Mouse (Mus musculus) stomach, embryonic 15.5 days (tissue): ENCODE results near the gene 2900011O08Rik. TPM values are rescaled to one million over a fixed set of nuclear protein-coding genes. Genes with fewer than 3 reads are reported as not detected.

Source experiments
- ATAC-seq: fragments of 200-750 bp; cut with Nextera tagmentation; 2 replicates; pipeline ENCODE4 v1.8.0; 2017; ENCODE audit warnings: low read depth, moderate number of reproducible peaks, moderate TSS enrichment; ENCODE audit not compliant: insufficient read depth, low FRiP score
- H3K27ac ChIP-seq: fragments of 300-500 bp; sonication (generic); 2 replicates; pipeline ENCODE4 v1.5.1; 2015; ENCODE audit warnings: mild to moderate bottlenecking, inconsistent platforms
- H3K27me3 ChIP-seq: fragments of 300-500 bp; sonication (generic); replicated peaks from 2 replicates; pipeline ENCODE4 v1.6.1; 2015; ENCODE audit warnings: inconsistent platforms
- H3K36me3 ChIP-seq: fragments of 300-500 bp; sonication (generic); 2 replicates; pipeline ENCODE4 v1.6.1; 2015; ENCODE audit warnings: inconsistent platforms
- H3K4me1 ChIP-seq: fragments of 300-500 bp; sonication (generic); 2 replicates; pipeline ENCODE4 v1.6.1; 2015; ENCODE audit warnings: inconsistent platforms
- H3K4me2 ChIP-seq: fragments of 300-500 bp; sonication (generic); 2 replicates; pipeline ENCODE4 v1.6.1; 2015; ENCODE audit warnings: mild to moderate bottlenecking, inconsistent platforms
- H3K4me3 ChIP-seq: fragments of 300-500 bp; sonication (generic); replicated peaks from 2 replicates; pipeline ENCODE4 v1.5.1; 2015; ENCODE audit warnings: inconsistent platforms
- H3K9ac ChIP-seq: fragments of 300-500 bp; sonication (generic); 2 replicates; pipeline ENCODE4 v1.6.1; 2015; ENCODE audit warnings: inconsistent platforms
- H3K9me3 ChIP-seq: fragments of 300-500 bp; sonication (generic); 2 replicates; pipeline ENCODE4 v1.6.1; 2016; ENCODE audit warnings: inconsistent platforms
- whole genome bisulfite sequencing: fragments of 180-500 bp; shearing (Covaris S2); methylation state at CpG from one replicate; pipeline ENCODE4 v1.1.7; 2015; 5-methylcytosine and 5-hydroxymethylcytosine counted together
- polyA plus RNA-seq: library from polyadenylated mRNA; unstranded; fragments of >200 nt; fragmentation: Nextera tagmentation; extraction: Ambion mirVana; gene quantifications from 2 replicates; pipeline ENCODE4 v1.2.1, GENCODE M21; 2015

Gene 2900011O08Rik
- polyA plus RNA-seq, 1 experiment from 2014 or later: 2.4 TPM

- Histone ChIP-seq H3K4me3 (no peak overlapping the region), H3K27me3 (no peaks in the 10 kb centered on the region), H3K36me3 (peaks cover 44% of the 10 kb centered on the region), H3K9me3 (no peaks in the 10 kb centered on the region), H3K27ac (no peak overlapping the region), H3K4me2 (no peak overlapping the region), H3K9ac (no peak overlapping the region), H3K4me1 (no peaks in the 10 kb centered on the region)
- ATAC-seq: no peak
- WGBS: 96% methylated on average over 7 of the region's 7 CpGs
These were observed 138.3 kb downstream of the 2900011O08Rik start for GRCm38 (mm10) chr16:14124709-14125108.

GRCm38 (mm10) chr16:14125253-14125652 is 138.8 kb downstream of the 2900011O08Rik start:
- no peaks in the 10 kb centered on the region for H3K27me3 ChIP-seq
- 86% methylated on average over 1 of the region's 1 CpGs for WGBS
- H3K4me2 ChIP-seq: no peak overlapping the region
- H3K4me1 ChIP-seq: no peaks in the 10 kb centered on the region
- H3K36me3 ChIP-seq: peaks cover 50% of the 10 kb centered on the region
- ATAC-seq: no peak
- H3K9me3 ChIP-seq: no peaks in the 10 kb centered on the region
- H3K4me3 ChIP-seq: no peak overlapping the region
- H3K9ac ChIP-seq: no peak overlapping the region
- no peak overlapping the region for H3K27ac ChIP-seq

GRCm38 (mm10) chr16:14128977-14129376 is 142.6 kb downstream of the 2900011O08Rik start:
- no peak overlapping the region for H3K9ac ChIP-seq
- no peaks in the 10 kb centered on the region for H3K4me1 ChIP-seq
- ATAC-seq: no peak
- H3K27me3 ChIP-seq: no peaks in the 10 kb centered on the region
- no peaks in the 10 kb centered on the region for H3K9me3 ChIP-seq
- no peak overlapping the region for H3K4me3 ChIP-seq
- H3K4me2 ChIP-seq: no peak overlapping the region
- H3K36me3 ChIP-seq: peaks cover 46% of the 10 kb centered on the region
- H3K27ac ChIP-seq: no peak overlapping the region

GRCm38 (mm10) chr16:14130796-14131195 is 144.4 kb downstream of the 2900011O08Rik start:
- Histone ChIP-seq H3K27ac (no peak overlapping the region), H3K9me3 (no peaks in the 10 kb centered on the region), H3K4me1 (no peaks in the 10 kb centered on the region), H3K4me3 (no peak overlapping the region), H3K27me3 (no peaks in the 10 kb centered on the region), H3K4me2 (no peak overlapping the region), H3K36me3 (peaks cover 41% of the 10 kb centered on the region), H3K9ac (no peak overlapping the region)
- WGBS: 86% methylated on average over 7 of the region's 7 CpGs
- no peak for ATAC-seq

- H3K27ac ChIP-seq: no peak overlapping the region
- no peak overlapping the region for H3K4me2 ChIP-seq
- no peaks in the 10 kb centered on the region for H3K27me3 ChIP-seq
- no peaks in the 10 kb centered on the region for H3K4me1 ChIP-seq
- 87% methylated on average over 3 of the region's 3 CpGs for WGBS
- no peak overlapping the region for H3K9ac ChIP-seq
- no peaks in the 10 kb centered on the region for H3K9me3 ChIP-seq
- H3K36me3 ChIP-seq: peaks cover 41% of the 10 kb centered on the region
- no peak for ATAC-seq
- no peak overlapping the region for H3K4me3 ChIP-seq
These were observed 145.0 kb downstream of the 2900011O08Rik start for GRCm38 (mm10) chr16:14131376-14131775.

GRCm38 (mm10) chr16:14131838-14132237 is 145.4 kb downstream of the 2900011O08Rik start:
- H3K4me3 ChIP-seq: no peak overlapping the region
- no peaks in the 10 kb centered on the region for H3K4me1 ChIP-seq
- H3K27me3 ChIP-seq: no peaks in the 10 kb centered on the region
- WGBS: 84% methylated on average over 5 of the region's 5 CpGs
- H3K4me2 ChIP-seq: no peak overlapping the region
- no peak overlapping the region for H3K9ac ChIP-seq
- H3K9me3 ChIP-seq: no peaks in the 10 kb centered on the region
- H3K36me3 ChIP-seq: peaks cover 41% of the 10 kb centered on the region
- no peak overlapping the region for H3K27ac ChIP-seq
- ATAC-seq: no peak

GRCm38 (mm10) chr16:14135014-14135413 is 148.6 kb downstream of the 2900011O08Rik start:
- no peaks in the 10 kb centered on the region for H3K27me3 ChIP-seq
- no peaks in the 10 kb centered on the region for H3K9me3 ChIP-seq
- ATAC-seq: no peak
- H3K36me3 ChIP-seq: peaks cover 50% of the 10 kb centered on the region
- no peak overlapping the region for H3K27ac ChIP-seq
- H3K4me3 ChIP-seq: no peak overlapping the region
- no peak overlapping the region for H3K4me2 ChIP-seq
- H3K4me1 ChIP-seq: no peaks in the 10 kb centered on the region
- 87% methylated on average over 2 of the region's 2 CpGs for WGBS
- no peak overlapping the region for H3K9ac ChIP-seq

GRCm38 (mm10) chr16:14137976-14138561 is 151.7 kb downstream of the 2900011O08Rik start:
- Histone ChIP-seq H3K27ac (no peak overlapping the region), H3K36me3 (peaks cover 54% of the 10 kb centered on the region), H3K4me2 (no peak overlapping the region), H3K27me3 (no peaks in the 10 kb centered on the region), H3K4me1 (no peaks in the 10 kb centered on the region), H3K4me3 (no peak overlapping the region), H3K9ac (no peak overlapping the region), H3K9me3 (no peaks in the 10 kb centered on the region)
- ATAC-seq: no peak
- WGBS: 83% methylated on average over 1 of the region's 1 CpGs

GRCm38 (mm10) chr16:14139106-14139505 is 152.7 kb downstream of the 2900011O08Rik start:
- Histone ChIP-seq H3K9ac (no peak overlapping the region), H3K4me2 (no peak overlapping the region), H3K9me3 (no peaks in the 10 kb centered on the region), H3K27me3 (no peaks in the 10 kb centered on the region), H3K36me3 (peaks cover 57% of the 10 kb centered on the region), H3K4me1 (no peaks in the 10 kb centered on the region), H3K27ac (no peak overlapping the region), H3K4me3 (no peak overlapping the region)
- no peak for ATAC-seq

GRCm38 (mm10) chr16:14143298-14143697 is 156.9 kb downstream of the 2900011O08Rik start:
- H3K27me3 ChIP-seq: no peaks in the 10 kb centered on the region
- no peak overlapping the region for H3K9ac ChIP-seq
- H3K4me1 ChIP-seq: no peaks in the 10 kb centered on the region
- 59% methylated on average over 3 of the region's 3 CpGs for WGBS
- ATAC-seq: no peak
- no peak overlapping the region for H3K4me2 ChIP-seq
- peaks cover 57% of the 10 kb centered on the region for H3K36me3 ChIP-seq
- no peaks in the 10 kb centered on the region for H3K9me3 ChIP-seq
- H3K27ac ChIP-seq: no peak overlapping the region
- no peak overlapping the region for H3K4me3 ChIP-seq

- H3K27ac ChIP-seq: no peak overlapping the region
- no peak overlapping the region for H3K9ac ChIP-seq
- no peaks in the 10 kb centered on the region for H3K27me3 ChIP-seq
- H3K4me2 ChIP-seq: no peak overlapping the region
- no peaks in the 10 kb centered on the region for H3K4me1 ChIP-seq
- no peak for ATAC-seq
- H3K4me3 ChIP-seq: no peak overlapping the region
- H3K36me3 ChIP-seq: peaks cover 40% of the 10 kb centered on the region
- H3K9me3 ChIP-seq: no peaks in the 10 kb centered on the region
These were observed 161.3 kb downstream of the 2900011O08Rik start for GRCm38 (mm10) chr16:14147712-14148111.
